Mouse (Mus musculus): ENCODE results near the gene Pdzrn4. TPM values are rescaled to one million over a fixed set of nuclear protein-coding genes. Genes with fewer than 3 reads are reported as not detected.

Pdzrn4 gene
- total and polyA plus RNA-seq, 3 experiments: not detected

DNA sequence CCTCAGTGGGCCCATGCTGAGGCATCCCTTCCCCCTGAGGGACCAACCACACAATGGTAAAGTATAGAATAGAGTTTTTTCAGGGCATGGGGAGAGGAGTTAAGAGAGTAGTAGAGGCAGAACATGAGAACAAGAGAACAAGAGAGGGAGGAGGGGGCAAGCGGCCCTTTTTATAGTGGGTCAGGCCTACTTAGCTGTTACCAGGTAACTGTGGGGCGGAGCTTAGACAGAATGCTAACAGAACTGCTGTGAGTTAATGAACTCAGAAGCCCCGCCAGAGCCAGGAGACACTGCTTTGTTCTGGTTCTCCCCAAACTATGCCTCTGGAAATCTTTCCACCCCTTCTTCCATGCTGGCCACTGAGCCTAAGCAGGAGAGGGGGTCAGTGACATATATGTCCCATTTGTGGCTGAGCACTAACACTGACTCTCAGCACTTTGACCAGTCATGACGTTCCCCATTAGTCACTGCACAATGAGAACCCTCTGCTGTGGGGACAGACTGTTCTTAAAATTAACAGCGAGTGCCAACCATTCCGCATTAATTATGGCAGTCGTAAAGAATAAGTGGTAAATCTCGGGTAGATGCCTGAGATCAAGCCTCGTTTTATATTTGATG, 150.7 kb downstream of the Pdzrn4 start:
- Histone ChIP-seq H3K36me3 (ENCODE audit: control insufficient read depth in 1 of 2, insufficient read depth in 2 of 2, low read length in 2 of 2) (no peaks in the 10 kb centered on the region), H3K4me1 (ENCODE audit: control insufficient read depth in 1 of 2, insufficient read depth in 2 of 2, low read length in 2 of 2) (no peaks in the 10 kb centered on the region), H3K27me3 (ENCODE audit: control insufficient read depth in 1 of 2, insufficient read depth in 2 of 2, low read length in 2 of 2) (no peaks in the 10 kb centered on the region), H3K27ac (ENCODE audit: control insufficient read depth, low read depth, low read length) (no peak overlapping the region), H3K9me3 (replicated peaks; ENCODE audit: insufficient read depth, low read length) (no peaks in the 10 kb centered on the region), H3K79me2 (ENCODE audit: control insufficient read depth, insufficient read depth, low read length, poor library complexity) (no peaks in the 10 kb centered on the region), H3K4me3 (ENCODE audit: control insufficient read depth in 1 of 2, insufficient read depth in 1 of 2, low read depth in 2 of 2, low read length in 2 of 2) (no peak overlapping the region), H3K9ac (ENCODE audit: control insufficient read depth, low read depth, low read length, poor library complexity, severe bottlenecking) (no peak overlapping the region)
- DNase-seq (ENCODE audit: low read depth, low spot score): no peak
- no peak for TF ChIP-seq POLR2AphosphoS5 (IDR thresholded peaks at IDR 0.05; ENCODE audit: borderline replicate concordance, low read depth, low read length)
- TF ChIP-seq HCFC1 (IDR thresholded peaks at IDR 0.05; ENCODE audit: low read depth, low read length): no peak
- TF ChIP-seq JUND (IDR thresholded peaks at IDR 0.05; ENCODE audit: low read depth, low read length): no peak
- no peak for TF ChIP-seq ZMIZ1 (IDR thresholded peaks at IDR 0.05; ENCODE audit: low read depth, low read length)
- no peak for TF ChIP-seq NRF1 (IDR thresholded peaks at IDR 0.05; ENCODE audit: insufficient read depth, low read depth, low read length, poor library complexity, severe bottlenecking)
- no peak for TF ChIP-seq TAL1 (IDR thresholded peaks at IDR 0.05; ENCODE audit: low read length)
- no peak for TF ChIP-seq POLR2A (IDR thresholded peaks at IDR 0.05; ENCODE audit: control insufficient read depth in 1 of 2, insufficient read depth in 1 of 2, low read depth in 1 of 2, low read length in 2 of 2, poor library complexity in 1 of 2)
- no peak for TF ChIP-seq ZKSCAN1 (IDR thresholded peaks at IDR 0.05; ENCODE audit: low read depth, low read length)
- no peak for TF ChIP-seq MYC (IDR thresholded peaks at IDR 0.05; ENCODE audit: low read depth, low read length)
- no peak for TF ChIP-seq RAD21 (IDR thresholded peaks at IDR 0.05; ENCODE audit: low read depth, low read length)

DNA sequence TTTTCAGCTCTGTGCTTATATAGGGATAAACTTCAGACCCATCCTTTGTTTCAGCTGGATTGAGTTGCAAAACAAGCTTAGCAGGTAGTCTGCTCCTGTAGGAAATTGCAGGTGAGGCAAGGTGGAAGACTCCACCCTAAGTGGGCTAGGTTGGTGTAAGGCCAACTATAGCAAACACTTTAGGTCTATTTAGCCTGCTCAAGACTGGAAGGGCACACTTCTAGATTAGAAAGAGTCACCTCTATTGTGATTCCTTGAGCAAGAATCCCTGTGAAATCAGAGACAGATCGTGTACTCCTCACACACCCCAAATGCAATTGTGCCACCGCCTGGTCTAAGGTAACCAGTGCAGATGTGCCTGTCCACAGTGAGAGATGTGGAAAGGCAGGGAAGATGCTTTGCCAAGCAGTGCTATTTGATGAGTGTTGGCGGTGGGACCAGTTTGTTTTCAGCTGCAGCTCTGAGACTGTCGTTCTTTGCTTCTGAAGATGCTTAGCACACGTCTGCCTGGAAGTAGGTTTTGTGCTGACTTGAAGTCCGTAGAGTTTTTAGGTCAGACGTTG, 158.4 kb downstream of the Pdzrn4 start:
- no peak overlapping the region for H3K9ac ChIP-seq (ENCODE audit: control insufficient read depth, low read depth, low read length, poor library complexity, severe bottlenecking)
- no peak overlapping the region for H3K4me3 ChIP-seq (ENCODE audit: control insufficient read depth in 1 of 2, insufficient read depth in 1 of 2, low read depth in 2 of 2, low read length in 2 of 2)
- H3K4me1 ChIP-seq (ENCODE audit: control insufficient read depth in 1 of 2, insufficient read depth in 2 of 2, low read length in 2 of 2): no peaks in the 10 kb centered on the region
- TF ChIP-seq HCFC1 (IDR thresholded peaks at IDR 0.05; ENCODE audit: low read depth, low read length) (no peak), MXI1 (IDR thresholded peaks at IDR 0.05; ENCODE audit: low read depth, low read length) (no peak), EP300 (IDR thresholded peaks at IDR 0.05; ENCODE audit: low read depth in 1 of 2, low read length in 2 of 2) (no peak), MAZ (IDR thresholded peaks at IDR 0.05; ENCODE audit: low read depth, low read length) (no peak), BHLHE40 (IDR thresholded peaks at IDR 0.05; ENCODE audit: borderline replicate concordance, low read depth, low read length) (no peak), POLR2A (IDR thresholded peaks at IDR 0.05; ENCODE audit: control insufficient read depth in 1 of 2, insufficient read depth in 1 of 2, low read depth in 1 of 2, low read length in 2 of 2, poor library complexity in 1 of 2) (no peak), SMC3 (IDR thresholded peaks at IDR 0.05; ENCODE audit: low read depth, low read length) (no peak), ZKSCAN1 (IDR thresholded peaks at IDR 0.05; ENCODE audit: low read depth, low read length) (no peak), UBTF (IDR thresholded peaks at IDR 0.05; ENCODE audit: borderline replicate concordance, insufficient read depth, low read depth, low read length) (no peak), CTCF (IDR thresholded peaks at IDR 0.05 in 2 of 3, conservative IDR thresholded peaks at IDR 0.05 in 1 of 3; ENCODE audit: control insufficient read depth in 1 of 3, insufficient read depth in 1 of 3, low read depth in 2 of 3, low read length in 3 of 3, poor library complexity in 1 of 3, severe bottlenecking in 1 of 3) (no peak), MAFK (IDR thresholded peaks at IDR 0.05; ENCODE audit: borderline replicate concordance, low read depth, low read length) (no peak), NRF1 (IDR thresholded peaks at IDR 0.05; ENCODE audit: insufficient read depth, low read depth, low read length, poor library complexity, severe bottlenecking) (no peak), KAT2A (conservative IDR thresholded peaks at IDR 0.05; ENCODE audit: low read depth, low read length) (no peak), E2F4 (IDR thresholded peaks at IDR 0.05; ENCODE audit: borderline replicate concordance, low read depth, low read length) (no peak), GABPA (IDR thresholded peaks at IDR 0.05; ENCODE audit: low read depth, low read length) (no peak), MEF2A (IDR thresholded peaks at IDR 0.05; ENCODE audit: extremely low read depth, insufficient replicate concordance, low read depth, low read length, poor library complexity, severe bottlenecking) (no peak), USF2 (IDR thresholded peaks at IDR 0.05; ENCODE audit: borderline replicate concordance in 1 of 2, insufficient read depth in 1 of 2, low read depth in 1 of 2, low read length in 2 of 2) (no peak)
- no peaks in the 10 kb centered on the region for H3K36me3 ChIP-seq (ENCODE audit: control insufficient read depth in 1 of 2, insufficient read depth in 2 of 2, low read length in 2 of 2)
- H3K27ac ChIP-seq (ENCODE audit: control insufficient read depth, low read depth, low read length): no peak overlapping the region
- H3K27me3 ChIP-seq (ENCODE audit: control insufficient read depth in 1 of 2, insufficient read depth in 2 of 2, low read length in 2 of 2): no peaks in the 10 kb centered on the region
- no peaks in the 10 kb centered on the region for H3K79me2 ChIP-seq (ENCODE audit: control insufficient read depth, insufficient read depth, low read length, poor library complexity)
- DNase-seq (ENCODE audit: low read depth, low spot score): no peak
- H3K9me3 ChIP-seq (replicated peaks; ENCODE audit: insufficient read depth, low read length): no peaks in the 10 kb centered on the region

Data from MEL (cell line).